ENCODE assay signal across 26 mouse cellular contexts in the genomic region with DNA sequence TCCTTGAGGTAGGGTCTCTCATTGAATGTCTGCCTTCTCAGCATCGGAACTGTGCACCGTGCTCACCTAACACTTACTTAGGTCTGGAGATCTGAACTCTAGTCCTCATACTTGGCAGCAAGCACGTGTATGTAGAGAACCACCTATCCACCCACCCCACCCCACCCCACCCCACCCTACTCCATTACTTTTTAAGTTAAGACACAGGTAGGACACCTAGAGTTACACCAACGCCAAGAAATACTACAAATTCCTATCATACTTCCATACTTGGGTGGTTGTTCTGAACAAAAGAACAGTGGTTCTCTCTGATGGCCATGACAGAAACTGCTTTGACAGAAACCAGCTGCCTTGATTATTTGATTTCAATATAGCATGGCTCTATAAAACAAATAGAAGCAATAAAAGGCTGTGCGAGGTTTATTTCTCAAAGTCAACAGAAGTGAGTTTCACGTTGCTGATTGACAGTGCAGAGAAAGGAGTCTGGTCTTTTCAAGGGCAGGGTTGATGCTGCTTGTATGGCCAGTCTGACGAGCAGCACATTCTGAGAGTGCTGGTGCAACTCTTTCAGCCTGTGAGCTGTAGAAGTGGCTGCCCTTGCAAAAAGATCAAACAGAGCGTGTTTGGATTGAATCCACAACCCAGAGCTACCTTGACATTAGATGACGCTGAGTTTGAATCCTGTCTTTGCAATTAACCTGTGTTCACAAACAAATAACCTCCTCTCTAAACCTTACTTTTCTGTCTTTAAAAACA. TPM values are rescaled to one million over a fixed set of nuclear protein-coding genes. Genes with fewer than 3 reads are reported as not detected.
DNase-seq lines count a peak whose midpoint lies in the region; ATAC-seq and TF ChIP-seq lines count a peak whose summit lies in the region.
"Had no signal": no experiment of that assay in that cellular context is flagged by ENCODE, and none has a peak within 500 bp of the region (broad histone marks: within the 10 kb centered on the region; RNA-seq: fewer than 3 reads in every experiment).

No protein-coding gene starts in this region.

- H3K27ac ChIP-seq in lung, embryonic 14.5 days (ENCODE audit: low read depth), result no peak overlapping the region; the same call in 1 of the 2 replicates
- no peak overlapping the region for H3K27ac ChIP-seq in liver, embryonic 12.5 days
- H3K27ac ChIP-seq: embryonic facial prominence, embryonic 15.5 days; forebrain, embryonic 10.5 days; gastrocnemius, adult 2 months; hindbrain, embryonic 12.5 days had no signal

- no peaks in the 10 kb centered on the region for H3K4me1 ChIP-seq in lung, embryonic 14.5 days (ENCODE audit: insufficient read depth)
- H3K4me1 ChIP-seq in liver, embryonic 12.5 days, result no peaks in the 10 kb centered on the region
- H3K4me1 ChIP-seq: embryonic facial prominence, embryonic 15.5 days; forebrain, embryonic 10.5 days; hindbrain, embryonic 12.5 days had no signal

- no peaks in the 10 kb centered on the region for H3K27me3 ChIP-seq in lung, embryonic 14.5 days (ENCODE audit: insufficient read depth, low read length)
- H3K27me3 ChIP-seq in liver, embryonic 12.5 days (replicated peaks), result no peaks in the 10 kb centered on the region
- H3K27me3 ChIP-seq: CH12.LX; embryonic facial prominence, embryonic 15.5 days; hindbrain, embryonic 12.5 days had no signal

- peak; percentile 57 for DNase-seq in adrenal gland, adult 2 months
- no peak for DNase-seq in adrenal gland, postnatal 25 days
- DNase-seq in lung, embryonic 14.5 days, result peak; percentile 34
- no peak for DNase-seq in lung, postnatal 25 days (ENCODE audit: low spot score)
- peak; percentile 6 for DNase-seq in Muller cell, postnatal 12 days (ENCODE audit: inconsistent ontology term)
- peak; percentile 27 for DNase-seq in adrenal gland, postnatal 10 days
- DNase-seq in B cell, adult 2 months, result no peak
- DNase-seq: cerebellum, adult 18-20 months; cerebellum, adult 9-11 months; cerebellum, postnatal 36 days; gastrocnemius, adult 2 months; gastrocnemius, postnatal 25 days; heart, postnatal 10 days; heart, postnatal 4 days had no signal

- 48% methylated on average over 9 of the region's 9 CpGs for WGBS in lung, embryonic 14.5 days
- 56% methylated on average over 9 of the region's 9 CpGs for WGBS in liver, embryonic 12.5 days (ENCODE audit: insufficient replicate concordance)

- H3K4me3 ChIP-seq in lung, embryonic 14.5 days (ENCODE audit: low read depth, low read length), result no peak overlapping the region
- H3K4me3 ChIP-seq in liver, embryonic 12.5 days, result no peak overlapping the region
- H3K4me3 ChIP-seq: embryonic facial prominence, embryonic 15.5 days; erythroblast, embryonic 14.5 days; forebrain, embryonic 10.5 days; gastrocnemius, adult 2 months; hindbrain, embryonic 12.5 days had no signal

- H3K9ac ChIP-seq in lung, embryonic 14.5 days, result no peak overlapping the region
- H3K9ac ChIP-seq in liver, embryonic 12.5 days, result no peak overlapping the region
- H3K9ac ChIP-seq: embryonic facial prominence, embryonic 15.5 days; hindbrain, embryonic 12.5 days had no signal

- no peak overlapping the region for H3K4me2 ChIP-seq in lung, embryonic 14.5 days
- no peak overlapping the region for H3K4me2 ChIP-seq in liver, embryonic 12.5 days
- H3K4me2 ChIP-seq: embryonic facial prominence, embryonic 15.5 days; hindbrain, embryonic 12.5 days had no signal

- no peaks in the 10 kb centered on the region for H3K36me3 ChIP-seq in lung, embryonic 14.5 days (ENCODE audit: insufficient read depth)
- H3K36me3 ChIP-seq in liver, embryonic 12.5 days, result no peaks in the 10 kb centered on the region
- H3K36me3 ChIP-seq: embryonic facial prominence, embryonic 15.5 days; forebrain, embryonic 10.5 days; hindbrain, embryonic 12.5 days had no signal

- ATAC-seq in lung, embryonic 14.5 days (ENCODE audit: insufficient read depth), result peak; percentile 70; the same call in 1 of the 2 replicates
- no peak for ATAC-seq in liver, embryonic 12.5 days
- ATAC-seq: forebrain, embryonic 14.5 days; hindbrain, embryonic 16.5 days; inflammation-experienced regulatory T-cells, adult 6 months; intestine, postnatal 0 days had no signal

- no peaks in the 10 kb centered on the region for H3K9me3 ChIP-seq in lung, embryonic 14.5 days (ENCODE audit: low read depth, low read length)
- no peaks in the 10 kb centered on the region for H3K9me3 ChIP-seq in liver, embryonic 12.5 days (replicated peaks)
- H3K9me3 ChIP-seq: embryonic facial prominence, embryonic 15.5 days; forebrain, embryonic 10.5 days; hindbrain, embryonic 12.5 days had no signal

- no peak for TF ChIP-seq CTCF in lung, embryonic 14.5 days (IDR thresholded peaks at IDR 0.05; ENCODE audit: low read depth)

RNA-seq across cellular contexts. Expression of gene Adal, which starts 11.2 kb away (rescaled TPM):
- 10 to 100 TPM; 19.1 to 20.6 TPM for total RNA-seq in adrenal gland, adult 2 months (2021)
- polyA plus RNA-seq in adrenal gland, adult 2 months (2012; rRNA removed), result 11.7 and 12.8 TPM in 2 replicates
- total RNA-seq in adrenal gland, postnatal 25 days (2021), result 19.4 and 21.5 TPM in 2 replicates
- 18.8 and 21.4 TPM in 2 replicates for polyA plus RNA-seq in lung, embryonic 14.5 days (2014; fragmentation: Nextera tagmentation; extraction: Ambion mirVana)
- total RNA-seq in adrenal gland, postnatal 10 days (2021), result 10 to 100 TPM; 14.5 to 15.4 TPM
- polyA plus RNA-seq in liver, embryonic 12.5 days (2016; fragmentation: Nextera tagmentation; extraction: Ambion mirVana), result 11.2 and 11.5 TPM in 2 replicates

RNA-seq across cellular contexts. Expression of gene Lcmt2, which starts 11.4 kb away (rescaled TPM):
- total RNA-seq in adrenal gland, adult 2 months (2021), result 10 to 100 TPM in 1 of 2 experiments, 1 to 10 TPM in 1; 7.0 to 11.8 TPM
- 17.9 and 18.1 TPM in 2 replicates for polyA plus RNA-seq in adrenal gland, adult 2 months (2012; rRNA removed)
- 11.4 and 12.3 TPM in 2 replicates for total RNA-seq in adrenal gland, postnatal 25 days (2021)
- 21.6 and 21.8 TPM in 2 replicates for polyA plus RNA-seq in lung, embryonic 14.5 days (2014; fragmentation: Nextera tagmentation; extraction: Ambion mirVana)
- total RNA-seq in adrenal gland, postnatal 10 days (2021), result 10 to 100 TPM; 10.4 to 11.8 TPM
- 11.8 and 12.3 TPM in 2 replicates for polyA plus RNA-seq in liver, embryonic 12.5 days (2016; fragmentation: Nextera tagmentation; extraction: Ambion mirVana)

RNA-seq across cellular contexts. Expression of gene Tgm7, which starts 19.4 kb away (rescaled TPM):
- total RNA-seq in adrenal gland, adult 2 months (2021), result not detected
- polyA plus RNA-seq in adrenal gland, adult 2 months (2012; rRNA removed), result not detected in 2 replicates
- total RNA-seq in adrenal gland, postnatal 25 days (2021), result not detected in 2 replicates
- not detected in 2 replicates for polyA plus RNA-seq in lung, embryonic 14.5 days (2014; fragmentation: Nextera tagmentation; extraction: Ambion mirVana)
- not detected for total RNA-seq in adrenal gland, postnatal 10 days (2021)
- not detected in 2 replicates for polyA plus RNA-seq in liver, embryonic 12.5 days (2016; fragmentation: Nextera tagmentation; extraction: Ambion mirVana)
- total RNA-seq: CH12.LX; gastrocnemius, adult 2 months; gastrocnemius, postnatal 25 days; granulocyte monocyte progenitor cell, adult 5-6 weeks; heart, postnatal 10 days; heart, postnatal 4 days had no signal
- polyA plus RNA-seq: embryonic facial prominence, embryonic 15.5 days; erythroblast, embryonic 14.5 days; forebrain, embryonic 10.5 days; forebrain, embryonic 14.5 days; heart, embryonic 14.5 days; hindbrain, embryonic 12.5 days; hindbrain, embryonic 16.5 days; inflammation-experienced regulatory T-cells, adult 6 months; intestine, postnatal 0 days had no signal

RNA-seq across cellular contexts. Expression of gene Tubgcp4, which starts 41.4 kb away (rescaled TPM):
- total RNA-seq in adrenal gland, adult 2 months (2021), result 10 to 100 TPM; 38.6 to 42.4 TPM
- 28.4 and 42.1 TPM in 2 replicates for polyA plus RNA-seq in adrenal gland, adult 2 months (2012; rRNA removed)
- total RNA-seq in adrenal gland, postnatal 25 days (2021), result 47.1 and 56.7 TPM in 2 replicates
- 51.9 and 58.0 TPM in 2 replicates for polyA plus RNA-seq in lung, embryonic 14.5 days (2014; fragmentation: Nextera tagmentation; extraction: Ambion mirVana)
- total RNA-seq in adrenal gland, postnatal 10 days (2021), result 10 to 100 TPM; 23.9 to 36.8 TPM
- polyA plus RNA-seq in liver, embryonic 12.5 days (2016; fragmentation: Nextera tagmentation; extraction: Ambion mirVana), result 37.2 and 37.8 TPM in 2 replicates

RNA-seq across cellular contexts. Expression of gene Zscan29, which starts 41.9 kb away (rescaled TPM):
- total RNA-seq in adrenal gland, adult 2 months (2021), result 10 to 100 TPM; 13.5 to 19.6 TPM
- polyA plus RNA-seq in adrenal gland, adult 2 months (2012; rRNA removed), result 2.6 and 3.1 TPM in 2 replicates
- 20.7 and 22.9 TPM in 2 replicates for total RNA-seq in adrenal gland, postnatal 25 days (2021)
- polyA plus RNA-seq in lung, embryonic 14.5 days (2014; fragmentation: Nextera tagmentation; extraction: Ambion mirVana), result 9.7 and 10.8 TPM in 2 replicates
- 10 to 100 TPM; 13.4 to 16.4 TPM for total RNA-seq in adrenal gland, postnatal 10 days (2021)
- 4.7 and 5.1 TPM in 2 replicates for polyA plus RNA-seq in liver, embryonic 12.5 days (2016; fragmentation: Nextera tagmentation; extraction: Ambion mirVana)

Comparison
In these comparisons a context has a peak if more than half of its experiments do, and no peak if none do; other contexts are left out.
1. DNase-seq: peak in adrenal gland, adult 2 months (single experiment), lung, embryonic 14.5 days (single experiment), Muller cell, postnatal 12 days (single experiment) and adrenal gland, postnatal 10 days (single experiment); none in adrenal gland, postnatal 25 days (single experiment), lung, postnatal 25 days (single experiment) and B cell, adult 2 months (0 of 2).